Mouse (Mus musculus) inflammation-experienced regulatory T-cells, adult 6 months (primary cell): Measurements from ENCODE around the gene Cmtr2. TPM values are rescaled to one million over a fixed set of nuclear protein-coding genes. Genes with fewer than 3 reads are reported as not detected.

Experiments used
- ATAC-seq: one replicate; pipeline ENCODE4 v1.8.0; 2017
- polyA plus RNA-seq, 3 experiments: library from polyadenylated mRNA; unstranded; fragments of 100-300 nt; shearing (Covaris generic); gene quantifications; one replicate each; pipeline ENCODE4 v1.2.1; 2017

The Cmtr2 gene
- polyA plus RNA-seq, 3 experiments from 2014 or later: 5.8 to 9.5 (median 6.9) TPM

GRCm38 (mm10) chr8:110265796-110266305 lies 50.4 kb downstream of the Cmtr2 start:
- no peak for ATAC-seq

DNA sequence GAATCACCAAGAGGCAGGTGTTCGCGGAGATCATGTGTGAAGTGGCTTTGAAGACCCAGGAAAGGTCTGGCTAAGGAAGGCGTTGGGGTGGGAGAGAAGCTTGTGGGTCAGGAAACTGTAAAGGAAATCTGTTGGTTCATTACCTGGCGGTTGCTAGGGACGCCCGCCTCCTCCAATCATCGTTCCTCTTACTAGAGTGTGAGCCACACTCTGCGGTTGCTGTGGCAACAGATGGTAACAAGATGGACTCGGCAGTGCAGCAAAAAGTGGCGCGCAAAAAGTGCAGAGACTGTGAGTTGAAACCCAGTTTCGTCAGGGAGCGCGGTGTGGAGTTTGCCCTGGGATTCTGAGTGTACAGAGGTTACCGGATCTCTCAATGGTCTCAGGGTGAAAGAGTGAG lies 51.3 kb downstream of the Cmtr2 start, which contains the start of gene Hydin:
Gene Hydin, plus strand, starts transcription at position 237 of the 400 bp plus-strand sequence.
- no peak for ATAC-seq

- no peak for ATAC-seq
These were observed 51.8 kb downstream of the Cmtr2 start for GRCm38 (mm10) chr8:110267268-110267667.

GRCm38 (mm10) chr8:110270659-110271058 lies 55.2 kb downstream of the Cmtr2 start:
- ATAC-seq: no peak

DNA sequence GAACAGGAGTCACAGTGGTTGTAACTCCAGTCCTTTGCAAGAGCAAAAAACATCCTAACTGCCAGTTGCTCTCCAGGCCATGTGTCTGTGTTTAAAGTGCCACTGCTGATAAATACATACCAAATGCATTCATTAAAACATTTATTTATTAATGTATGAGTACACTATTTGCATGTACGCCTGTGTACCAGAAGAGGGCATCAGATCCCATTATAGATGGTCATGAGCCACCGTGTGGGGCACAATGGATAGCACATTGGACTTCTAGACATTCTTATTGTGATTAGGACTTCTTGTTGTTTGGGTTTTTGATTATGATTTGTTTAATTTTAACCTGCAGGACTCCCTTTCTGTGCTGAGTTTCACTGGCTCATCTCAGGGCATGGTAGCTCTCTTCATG lies 57.9 kb downstream of the Cmtr2 start:
- no peak for ATAC-seq

Other genes with a start within 250 kb of the Cmtr2 start
- gene Tat, start 225.2 kb upstream of the Cmtr2 start, polyA plus RNA-seq: not detected
- gene Chst4, start 175.9 kb upstream of the Cmtr2 start, polyA plus RNA-seq: not detected
- gene Zfp612, start 135.9 kb upstream of the Cmtr2 start, polyA plus RNA-seq: 1 to 10 TPM; 3.0 to 7.1 (median 4.1) TPM
- not detected for gene Gm21964, start 114.5 kb upstream of the Cmtr2 start, polyA plus RNA-seq
- not detected for gene Gm17720, start 112.9 kb upstream of the Cmtr2 start, polyA plus RNA-seq
- gene Calb2, start 47.5 kb upstream of the Cmtr2 start, polyA plus RNA-seq: not detected
- under 1 TPM in 1 of 3 experiments, not detected in 2; 0.20 TPM for gene Hydin, start 51.3 kb downstream of the Cmtr2 start, polyA plus RNA-seq